Mouse (Mus musculus): ENCODE results near the gene Xpo5.

Gene Xpo5

DNA sequence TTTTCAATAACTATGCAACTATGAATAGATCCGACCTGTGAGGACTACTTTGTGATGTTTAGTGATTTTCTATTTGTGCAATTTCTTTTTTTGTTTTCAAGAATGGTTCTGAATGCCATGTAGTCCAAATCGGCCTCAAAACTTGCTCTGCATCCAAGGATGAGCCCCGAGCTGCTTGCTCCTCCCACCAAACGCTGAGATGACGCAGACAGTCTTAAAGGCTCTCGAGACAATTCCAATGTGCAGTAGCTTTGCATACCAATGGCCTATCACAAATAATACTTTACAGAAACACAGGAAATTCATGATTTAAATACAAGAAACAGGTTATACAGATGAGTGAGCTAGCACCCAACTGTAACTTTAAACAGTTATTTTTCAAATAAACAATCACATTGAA is 1.4 kb upstream of the Xpo5 start:
- no peak for DNase-seq (ENCODE audit: low spot score in 2 of 2)

GRCm38 (mm10) chr17:46203078-46203477 is 496 bp downstream of the Xpo5 start:
- no peak for DNase-seq (ENCODE audit: low spot score in 2 of 2)

DNA sequence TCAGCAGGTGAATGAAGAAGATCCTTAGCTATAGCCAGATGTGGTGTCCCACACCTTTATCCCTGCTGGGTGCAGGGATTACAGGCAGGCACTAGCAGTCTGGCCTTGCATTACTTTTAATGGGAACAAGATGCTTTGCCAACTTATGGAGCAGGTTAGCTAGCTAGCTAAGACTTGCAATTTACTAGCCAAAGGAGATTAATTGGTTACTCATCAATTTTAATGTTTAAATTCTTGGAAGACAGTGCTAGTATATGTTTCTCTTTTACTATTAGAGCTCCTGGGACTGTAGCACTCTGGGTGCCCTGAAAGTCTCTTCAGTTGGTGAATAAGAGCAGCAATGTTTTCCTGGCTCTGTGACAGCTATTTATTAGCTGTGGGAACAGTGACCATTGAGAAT is 4.1 kb downstream of the Xpo5 start:
- DNase-seq (ENCODE audit: low spot score in 2 of 2) = no peak

DNA sequence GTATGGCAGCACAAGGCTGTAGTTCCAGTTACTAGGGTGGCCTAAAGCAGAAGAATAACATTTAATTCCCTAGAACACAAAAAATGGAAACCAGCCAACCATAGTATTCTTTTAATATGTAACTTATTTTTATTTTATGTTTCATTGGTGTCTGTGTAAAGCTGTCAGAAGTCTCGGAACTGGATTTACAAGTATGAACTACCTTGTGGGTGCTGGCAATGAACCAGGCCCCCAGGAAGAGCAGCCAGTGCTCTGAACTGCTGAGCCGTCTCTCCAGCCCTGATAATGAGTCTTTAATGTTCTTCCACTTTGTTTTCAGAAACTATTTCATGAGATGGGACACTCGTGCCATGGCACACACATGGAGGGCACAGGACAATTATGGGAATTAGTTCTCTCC is 8.0 kb downstream of the Xpo5 start:
- no peak for DNase-seq (ENCODE audit: low spot score in 2 of 2)

GRCm38 (mm10) chr17:46221601-46222000 is 19.0 kb downstream of the Xpo5 start:
- DNase-seq (ENCODE audit: low spot score in 2 of 2) = no peak

DNA sequence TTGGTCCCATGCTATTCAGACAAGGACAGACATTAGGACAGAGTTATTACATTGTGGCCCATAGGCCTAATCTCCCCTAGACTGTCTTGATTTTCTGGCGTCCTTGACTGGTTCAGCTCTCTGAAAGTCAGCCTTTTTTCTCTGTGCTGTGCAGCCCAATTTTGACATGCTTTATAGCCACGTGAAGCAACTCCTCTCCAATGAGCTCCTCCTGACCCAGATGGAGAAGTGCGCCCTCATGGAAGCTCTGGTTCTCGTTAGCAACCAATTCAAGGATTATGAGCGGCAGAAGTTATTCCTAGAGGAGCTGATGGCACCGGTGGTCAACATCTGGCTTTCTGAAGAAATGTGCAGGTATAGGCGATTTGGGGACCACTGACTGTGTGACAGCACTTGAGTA is 25.0 kb downstream of the Xpo5 start:
- no peak for DNase-seq (ENCODE audit: low spot score in 2 of 2)

- no peak for DNase-seq (ENCODE audit: low spot score in 2 of 2)
Measured at GRCm38 (mm10) chr17:46236067-46236466, 33.5 kb downstream of the Xpo5 start.

- DNase-seq (ENCODE audit: low spot score in 2 of 2) = no peak
Measured at GRCm38 (mm10) chr17:46237079-46237478, 34.5 kb downstream of the Xpo5 start.

DNA sequence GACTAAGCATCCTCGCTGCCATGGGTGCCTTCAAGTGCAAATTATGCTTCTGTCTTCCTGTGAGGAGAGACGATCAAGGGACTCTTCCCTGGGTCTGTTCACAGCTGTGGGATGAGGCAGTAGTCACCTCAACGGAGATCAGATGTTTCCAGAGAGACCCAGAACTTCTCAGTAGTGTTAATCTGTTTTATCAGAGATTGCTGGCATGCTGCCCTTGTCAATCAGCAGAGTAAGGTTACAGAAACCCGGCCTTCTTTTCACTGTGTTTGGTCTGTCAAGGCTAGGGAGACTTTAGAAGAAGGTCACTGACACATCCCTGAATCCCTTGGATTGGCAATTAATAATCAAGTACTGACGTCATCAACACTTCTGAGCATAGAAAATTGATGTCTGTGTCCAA is 34.9 kb downstream of the Xpo5 start:
- DNase-seq (ENCODE audit: low spot score in 2 of 2) = no peak

- no peak for DNase-seq (ENCODE audit: low spot score in 2 of 2)
Measured at GRCm38 (mm10) chr17:46239516-46240114, 37.0 kb downstream of the Xpo5 start.

DNA sequence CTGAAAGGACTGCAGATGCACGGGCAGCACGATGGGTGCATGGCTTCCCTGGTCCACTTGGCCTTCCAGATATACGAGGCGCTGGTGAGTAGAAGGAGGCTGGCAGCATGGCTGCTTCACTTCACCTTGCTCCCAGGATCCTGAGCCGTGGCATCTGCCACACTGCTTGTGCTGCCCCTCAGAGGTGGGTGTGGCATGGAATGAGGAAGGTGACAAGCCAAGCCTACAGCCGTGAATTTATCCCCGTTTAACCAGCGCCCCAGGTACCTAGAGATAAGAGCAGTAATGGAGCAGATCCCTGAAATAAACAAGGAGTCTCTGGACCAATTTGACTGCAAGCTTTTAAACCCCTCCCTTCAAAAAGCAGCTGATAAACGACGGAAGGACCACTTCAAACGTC is 38.9 kb downstream of the Xpo5 start:
- DNase-seq (ENCODE audit: low spot score in 2 of 2) = no peak

DNA sequence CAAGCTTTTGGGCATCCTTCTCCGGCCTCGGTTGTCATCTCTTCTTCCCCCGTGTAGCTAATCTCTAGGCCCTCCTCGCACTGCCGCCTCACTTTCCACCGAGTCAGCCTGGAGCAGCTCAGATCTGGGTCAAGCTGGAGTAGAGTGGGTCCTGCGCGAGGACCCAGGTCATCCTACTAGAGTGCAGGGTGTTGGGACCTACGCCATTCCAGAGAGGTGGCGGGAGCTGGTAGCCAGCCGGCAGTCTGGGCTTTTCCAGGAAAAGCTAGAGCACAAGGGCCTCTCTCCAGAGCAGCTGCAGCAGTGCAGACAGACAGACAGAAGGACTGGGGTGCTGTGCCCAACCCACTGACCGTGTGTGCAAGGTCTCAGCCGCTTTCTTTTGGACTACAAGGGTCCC is 39.7 kb downstream of the Xpo5 start:
- DNase-seq (ENCODE audit: low spot score in 2 of 2) = no peak

- no peak for DNase-seq (ENCODE audit: low spot score in 2 of 2)
Measured at GRCm38 (mm10) chr17:46242993-46243392, 40.4 kb downstream of the Xpo5 start.

- DNase-seq (ENCODE audit: low spot score in 2 of 2) = no peak
Measured at GRCm38 (mm10) chr17:46243624-46244023, 41.0 kb downstream of the Xpo5 start.

DNA sequence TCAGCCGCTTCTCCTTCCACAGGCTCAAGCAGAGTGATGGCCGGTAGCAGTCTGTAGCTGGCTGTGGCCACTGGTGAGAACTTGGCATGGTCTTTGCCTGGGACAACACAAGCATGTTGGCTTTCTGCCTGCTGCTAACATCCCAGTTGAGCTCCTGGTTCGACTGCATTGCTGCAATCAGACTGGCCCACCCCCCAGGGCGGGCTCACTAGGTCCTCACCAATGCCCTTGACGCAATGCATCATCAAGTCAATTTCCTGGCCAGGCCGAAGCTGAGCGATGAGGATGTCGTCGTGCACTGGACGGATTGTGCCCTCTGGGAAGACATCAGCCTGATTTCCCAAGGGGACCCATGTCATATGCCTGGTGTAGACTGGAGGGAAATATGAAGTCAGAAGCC is 42.0 kb downstream of the Xpo5 start:
- no peak for DNase-seq (ENCODE audit: low spot score in 2 of 2)

- DNase-seq (ENCODE audit: low spot score in 2 of 2) = peak; percentile 88 to 93
Measured at GRCm38 (mm10) chr17:46247512-46248188, 45.1 kb downstream of the Xpo5 start, which contains the start of the genes Polr1c and Yipf3. TSS of gene Polr1c (minus strand) at chr17:46248054. TSS of gene Yipf3 (plus strand) at chr17:46248080.

GRCm38 (mm10) chr17:46248189-46248522 is 45.6 kb downstream of the Xpo5 start:
- no peak for DNase-seq (ENCODE audit: low spot score in 2 of 2)

DNA sequence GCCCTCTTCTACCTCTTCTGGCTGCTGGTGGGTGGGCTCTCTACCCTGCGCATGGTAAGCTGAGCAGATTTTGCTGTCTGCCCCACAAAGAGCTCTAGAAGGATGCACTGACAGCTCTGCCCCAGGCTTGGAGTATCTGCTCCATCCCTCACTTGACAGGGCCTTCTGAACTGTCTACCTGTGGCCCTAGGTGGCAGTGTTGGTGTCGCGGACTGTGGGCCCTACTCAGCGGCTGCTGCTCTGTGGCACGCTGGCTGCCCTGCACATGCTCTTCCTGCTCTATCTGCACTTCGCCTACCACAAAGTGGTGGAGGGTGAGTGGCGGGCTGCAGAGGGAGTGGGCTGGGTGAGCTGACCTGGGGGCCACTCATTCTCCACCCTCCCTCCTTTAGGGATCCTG is 48.6 kb downstream of the Xpo5 start:
- DNase-seq (ENCODE audit: low spot score in 2 of 2) = no peak

DNA sequence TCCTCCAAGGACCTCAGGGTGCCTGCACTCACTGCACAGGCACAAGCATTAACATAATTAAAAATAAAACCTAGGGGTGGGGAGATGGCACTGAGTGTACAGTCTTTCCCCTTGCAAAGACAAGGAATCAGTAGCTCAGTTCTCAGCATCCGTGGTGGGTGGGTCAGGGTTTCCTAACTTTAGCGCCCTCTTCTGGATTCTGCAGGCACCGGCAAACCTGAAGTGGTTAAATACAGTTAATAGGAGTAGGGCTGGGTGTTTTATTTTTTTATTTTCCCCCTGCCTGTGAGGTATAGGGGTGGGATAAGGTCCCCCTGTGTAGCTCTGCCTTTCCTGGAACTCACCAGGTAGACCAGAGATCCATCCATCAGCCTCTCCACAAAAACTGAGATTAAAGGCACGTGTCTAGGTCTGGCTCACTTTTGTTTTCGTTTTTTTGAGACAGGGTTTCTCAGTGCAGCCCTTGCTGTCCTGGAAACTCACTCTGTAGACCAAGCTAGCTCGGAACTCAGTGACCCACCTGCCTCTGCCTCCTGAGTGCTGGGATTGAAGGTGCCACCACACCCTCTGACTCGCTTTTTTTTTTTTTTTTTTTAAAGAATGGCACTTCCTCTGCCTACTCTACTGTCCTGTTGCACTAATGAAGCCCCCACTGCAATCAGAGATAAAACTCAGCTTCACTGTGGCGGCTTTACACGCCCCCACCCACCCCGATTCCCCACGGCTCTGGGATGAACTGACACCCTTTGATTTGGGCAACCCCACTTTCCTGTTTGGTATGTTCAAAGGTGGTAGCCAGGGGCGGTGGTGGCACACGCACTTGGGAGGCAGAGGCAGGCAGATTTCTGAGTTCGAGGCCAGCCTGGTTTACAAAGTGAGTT is 50.2 kb downstream of the Xpo5 start:
- DNase-seq (ENCODE audit: low spot score in 2 of 2) = peak in 1 of 2 experiments; percentile 38

GRCm38 (mm10) chr17:46253452-46254084 is 51.0 kb downstream of the Xpo5 start, which contains the start of gene Lrrc73:
TSS of gene Lrrc73 (plus strand) at chr17:46253531.
- DNase-seq (ENCODE audit: low spot score in 2 of 2) = peak; percentile 73 to 86

DNA sequence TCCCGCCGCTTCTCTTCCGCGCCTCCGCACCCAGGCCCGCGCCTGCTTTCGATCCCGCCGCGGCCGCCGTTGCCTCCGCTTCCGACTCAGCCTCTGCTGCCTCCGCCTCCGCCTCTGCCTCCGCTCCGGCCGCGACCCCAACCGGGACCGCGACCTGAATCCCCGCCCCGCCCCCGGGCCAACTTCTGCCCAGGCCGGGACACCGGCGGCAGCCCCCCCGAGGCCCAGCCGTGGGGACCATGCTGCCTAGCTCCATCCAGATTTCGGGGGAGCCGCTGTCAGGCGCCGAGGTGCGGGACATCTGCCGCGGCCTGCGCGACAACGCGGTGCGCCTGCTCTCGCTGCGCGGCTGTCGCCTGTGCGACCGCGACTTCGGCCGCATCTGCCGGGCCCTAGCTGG is 51.5 kb downstream of the Xpo5 start:
- peak in 1 of 2 experiments; percentile 11 for DNase-seq (ENCODE audit: low spot score in 2 of 2)

- no peak for DNase-seq (ENCODE audit: low spot score in 2 of 2)
Measured at GRCm38 (mm10) chr17:46255147-46255546, 52.6 kb downstream of the Xpo5 start.
